Mouse (Mus musculus): ENCODE measurements at regions not wholly inside any gene's neighbourhood (a gene's known extent, or its start where the extent isn't known, plus 50 kb on each side); places are given as distances from the start of the nearest gene placed in this dataset.

GRCm38 (mm10) chr7:117258557-117258956, 122.2 kb upstream of the Xylt1 start:
- DNase-seq (ENCODE audit: low read depth, low spot score), result no peak

GRCm38 (mm10) chr7:117259151-117259550, 121.6 kb upstream of the Xylt1 start:
- no peak for DNase-seq (ENCODE audit: low read depth, low spot score)

GRCm38 (mm10) chr7:117259674-117260294, 121.0 kb upstream of the Xylt1 start:
- DNase-seq (ENCODE audit: low read depth, low spot score), result no peak

- DNase-seq (ENCODE audit: low read depth, low spot score), result no peak
Observed at GRCm38 (mm10) chr7:117260596-117260995, 120.2 kb upstream of the Xylt1 start.

- DNase-seq (ENCODE audit: low read depth, low spot score), result no peak
Observed at GRCm38 (mm10) chr7:117263126-117263525, 117.7 kb upstream of the Xylt1 start.

GRCm38 (mm10) chr7:117264341-117264740, 116.4 kb upstream of the Xylt1 start:
- no peak for DNase-seq (ENCODE audit: low read depth, low spot score)

GRCm38 (mm10) chr7:117268096-117268495, 112.7 kb upstream of the Xylt1 start:
- no peak for DNase-seq (ENCODE audit: low read depth, low spot score)

- DNase-seq (ENCODE audit: low read depth, low spot score), result no peak
Observed at GRCm38 (mm10) chr7:117269263-117269897, 111.4 kb upstream of the Xylt1 start.

- no peak for DNase-seq (ENCODE audit: low read depth, low spot score)
Observed at GRCm38 (mm10) chr7:117278388-117278961, 102.3 kb upstream of the Xylt1 start.

- no peak for DNase-seq (ENCODE audit: low read depth, low spot score)
Observed at GRCm38 (mm10) chr7:117282194-117282593, 98.6 kb upstream of the Xylt1 start.

- no peak for DNase-seq (ENCODE audit: low read depth, low spot score)
Observed at GRCm38 (mm10) chr7:117285206-117285605, 95.6 kb upstream of the Xylt1 start.

- DNase-seq (ENCODE audit: low read depth, low spot score), result no peak
Observed at GRCm38 (mm10) chr7:117285985-117286384, 94.8 kb upstream of the Xylt1 start.

- DNase-seq (ENCODE audit: low read depth, low spot score), result no peak
Observed at GRCm38 (mm10) chr7:117303705-117304104, 77.1 kb upstream of the Xylt1 start.

- no peak for DNase-seq (ENCODE audit: low read depth, low spot score)
Observed at GRCm38 (mm10) chr7:117310586-117311200, 70.1 kb upstream of the Xylt1 start.

- DNase-seq (ENCODE audit: low read depth, low spot score), result no peak
Observed at GRCm38 (mm10) chr7:117311316-117311715, 69.5 kb upstream of the Xylt1 start.

GRCm38 (mm10) chr7:117316126-117316805, 64.5 kb upstream of the Xylt1 start:
- DNase-seq (ENCODE audit: low read depth, low spot score), result no peak

GRCm38 (mm10) chr7:117317362-117317761, 63.4 kb upstream of the Xylt1 start:
- no peak for DNase-seq (ENCODE audit: low read depth, low spot score)

- no peak for DNase-seq (ENCODE audit: low read depth, low spot score)
Observed at GRCm38 (mm10) chr7:117320552-117320951, 60.2 kb upstream of the Xylt1 start.

Measured in retina, adult 2 months (tissue).